Mouse (Mus musculus): ENCODE measurements around the gene Ptov1. TPM values are rescaled to one million over a fixed set of nuclear protein-coding genes. Genes with fewer than 3 reads are reported as not detected.

Ptov1 gene
- 6.9 and 8.1 TPM in 2 replicates for total RNA-seq (2015; ENCODE audit: low replicate concordance)
- total RNA-seq (2017; ENCODE audit: low replicate concordance), result 8.8 and 12.1 TPM in 2 replicates

DNA sequence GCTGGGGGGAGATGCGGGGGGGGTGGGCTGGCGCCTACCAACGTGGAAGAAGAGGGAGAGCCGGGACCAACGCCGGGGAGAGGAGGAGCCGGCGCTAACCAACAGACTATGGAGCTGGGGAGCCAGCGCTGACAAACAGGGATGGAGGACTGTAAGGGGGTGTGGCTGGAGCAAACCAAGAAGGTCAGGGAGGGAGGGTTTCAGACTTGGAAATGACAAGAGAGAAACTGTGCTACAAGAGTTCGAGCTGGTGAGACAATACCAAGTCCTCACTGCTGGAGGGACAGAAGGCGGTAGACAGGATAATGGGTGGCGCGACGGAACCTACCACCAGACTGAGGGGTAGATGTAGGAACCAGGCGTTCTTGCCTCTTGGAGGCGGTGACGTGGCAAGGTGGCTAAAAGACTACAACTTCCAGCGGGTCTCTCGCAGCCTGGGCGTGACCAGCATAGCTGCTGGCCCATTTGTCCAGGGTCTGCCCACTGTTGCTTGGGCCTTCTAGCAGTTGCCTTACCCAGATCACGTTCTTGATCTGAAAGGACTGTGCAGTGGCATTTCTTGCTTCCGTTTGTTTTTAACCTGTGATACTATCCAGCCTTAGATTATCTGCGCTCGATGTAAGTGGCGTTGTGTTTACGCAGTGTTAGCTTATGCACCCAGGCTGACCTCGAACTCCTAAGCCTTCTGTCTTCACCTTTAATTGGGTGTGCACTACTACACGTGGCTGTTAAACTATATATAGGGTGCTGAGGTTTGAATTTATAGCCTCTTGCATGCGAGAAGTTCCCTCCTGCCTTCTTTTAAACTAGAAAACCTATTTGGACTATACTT is at the start of gene Ptov1:
Ptov1 (minus strand) TSS at position 92 of the 832 bp plus-strand sequence.
- ATAC-seq (replicated peaks; ENCODE audit: low FRiP score, poor library complexity, severe bottlenecking), result peak; percentile 79

DNA sequence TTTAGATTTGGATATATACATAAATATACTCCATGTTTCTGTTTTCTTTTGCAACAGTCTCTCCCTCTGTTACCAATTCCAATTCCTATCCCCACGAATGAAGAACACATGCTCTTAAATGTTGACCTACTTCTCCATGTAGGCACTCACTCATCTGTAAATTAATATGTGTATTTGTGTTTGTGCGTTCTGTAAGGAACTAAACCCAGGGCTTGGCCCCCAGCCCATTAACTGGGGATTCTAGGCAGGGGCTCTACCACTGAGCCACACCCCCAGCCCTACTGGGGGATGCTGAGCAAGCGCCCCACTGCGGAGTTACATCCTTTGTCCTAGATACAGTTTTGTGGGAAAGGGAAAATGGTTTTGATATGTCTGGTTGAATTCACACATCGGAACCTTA is 49.5 kb upstream of the Ptov1 start:
- no peak for ATAC-seq (replicated peaks; ENCODE audit: low FRiP score, poor library complexity, severe bottlenecking)

DNA sequence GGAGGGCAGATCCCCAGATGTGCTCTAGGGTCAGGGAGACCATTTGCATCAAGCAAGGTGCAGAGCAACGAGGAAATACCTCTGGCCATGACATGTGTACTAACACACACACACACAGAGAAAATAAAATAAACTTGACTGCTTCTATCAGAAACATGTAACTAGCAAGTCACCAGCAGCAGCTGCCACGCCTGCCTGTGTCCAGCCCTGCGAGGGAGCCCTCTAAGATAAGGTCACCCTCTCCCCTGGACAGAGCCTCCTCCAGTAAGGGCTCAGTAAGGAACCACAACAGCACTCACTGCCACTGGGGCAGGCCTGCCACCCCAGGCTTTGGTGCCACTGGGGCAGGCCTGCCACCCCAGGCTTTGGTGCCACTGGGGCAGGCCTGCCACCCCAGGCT is 48.6 kb upstream of the Ptov1 start:
- peak; percentile 85 for ATAC-seq (replicated peaks; ENCODE audit: low FRiP score, poor library complexity, severe bottlenecking)

DNA sequence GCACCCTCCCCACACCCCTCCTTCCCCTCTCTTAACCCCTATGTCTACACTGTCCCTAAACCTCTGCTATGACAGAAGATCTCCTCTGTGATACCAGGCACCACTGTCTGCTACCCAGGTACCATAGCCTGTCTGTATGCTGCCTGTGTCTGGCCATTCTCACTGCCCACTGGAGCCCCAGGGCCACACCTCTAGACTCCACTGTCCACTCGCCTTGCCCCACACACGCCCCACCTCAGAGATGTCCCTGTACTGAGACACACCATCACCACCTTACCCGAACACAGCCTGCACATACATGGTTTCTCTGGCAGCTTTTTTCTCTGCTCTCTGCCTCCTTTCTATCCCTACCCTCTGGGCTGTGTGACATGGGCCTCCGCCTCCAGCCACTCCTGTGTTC is 47.3 kb upstream of the Ptov1 start:
- no peak for ATAC-seq (replicated peaks; ENCODE audit: low FRiP score, poor library complexity, severe bottlenecking)

DNA sequence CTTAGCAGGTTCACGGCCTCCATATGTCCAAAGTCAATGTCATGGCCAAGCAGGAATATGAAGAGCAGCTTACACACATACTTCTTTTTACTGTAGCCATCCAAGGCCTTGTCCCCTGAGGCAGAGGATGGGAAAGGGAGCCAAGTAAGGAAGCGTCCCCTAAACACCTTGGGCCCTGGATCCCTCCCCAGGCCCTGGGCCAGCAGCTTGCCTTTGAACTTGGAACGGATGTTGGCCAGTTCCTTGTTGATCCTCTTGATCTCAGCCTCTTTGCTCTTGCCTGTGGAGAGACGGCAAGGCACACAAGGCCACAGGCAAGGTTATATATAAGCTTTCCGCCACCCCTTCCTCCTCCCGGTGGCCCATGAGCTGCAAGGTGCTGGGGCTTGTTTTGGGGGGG is 46.6 kb upstream of the Ptov1 start:
- ATAC-seq (replicated peaks; ENCODE audit: low FRiP score, poor library complexity, severe bottlenecking), result no peak

DNA sequence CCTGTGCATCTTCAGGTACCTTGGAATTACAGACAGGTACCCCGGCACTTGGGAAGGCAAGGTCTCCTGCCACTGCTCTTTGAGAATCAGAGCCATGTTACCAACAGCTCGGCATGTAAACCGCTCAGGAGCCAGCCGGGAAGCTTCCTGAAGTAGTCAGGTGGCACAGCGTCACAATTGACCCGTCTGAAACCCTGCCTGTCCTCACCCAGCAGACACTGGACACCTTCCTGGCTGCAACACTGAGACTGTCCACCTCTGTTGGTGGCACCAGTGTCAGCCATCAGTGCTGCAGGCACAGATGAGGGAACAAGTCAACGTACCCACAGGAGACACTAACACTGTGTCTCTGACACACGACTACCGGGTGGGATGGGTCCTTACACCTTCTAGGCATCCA is 45.7 kb upstream of the Ptov1 start:
- no peak for ATAC-seq (replicated peaks; ENCODE audit: low FRiP score, poor library complexity, severe bottlenecking)

DNA sequence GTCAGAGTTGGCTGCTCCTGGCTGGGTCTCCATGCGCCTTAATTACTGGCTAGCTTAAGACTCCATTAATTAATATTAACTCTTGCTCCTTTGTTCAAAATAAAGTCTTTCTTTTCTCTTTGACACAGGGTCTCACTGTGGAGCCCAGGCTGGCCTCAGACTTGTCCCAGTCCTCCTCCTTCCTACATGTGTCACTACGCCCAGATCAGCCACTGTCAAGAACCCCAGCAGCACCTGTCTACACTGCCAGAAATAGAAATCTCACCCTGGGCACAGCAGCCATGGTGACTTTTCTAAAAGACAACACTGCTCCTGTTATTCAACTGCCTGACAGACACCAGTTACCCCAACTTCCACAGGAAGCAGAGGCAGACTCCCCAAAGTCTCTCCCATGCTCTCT is 44.8 kb upstream of the Ptov1 start:
- no peak for ATAC-seq (replicated peaks; ENCODE audit: low FRiP score, poor library complexity, severe bottlenecking)

DNA sequence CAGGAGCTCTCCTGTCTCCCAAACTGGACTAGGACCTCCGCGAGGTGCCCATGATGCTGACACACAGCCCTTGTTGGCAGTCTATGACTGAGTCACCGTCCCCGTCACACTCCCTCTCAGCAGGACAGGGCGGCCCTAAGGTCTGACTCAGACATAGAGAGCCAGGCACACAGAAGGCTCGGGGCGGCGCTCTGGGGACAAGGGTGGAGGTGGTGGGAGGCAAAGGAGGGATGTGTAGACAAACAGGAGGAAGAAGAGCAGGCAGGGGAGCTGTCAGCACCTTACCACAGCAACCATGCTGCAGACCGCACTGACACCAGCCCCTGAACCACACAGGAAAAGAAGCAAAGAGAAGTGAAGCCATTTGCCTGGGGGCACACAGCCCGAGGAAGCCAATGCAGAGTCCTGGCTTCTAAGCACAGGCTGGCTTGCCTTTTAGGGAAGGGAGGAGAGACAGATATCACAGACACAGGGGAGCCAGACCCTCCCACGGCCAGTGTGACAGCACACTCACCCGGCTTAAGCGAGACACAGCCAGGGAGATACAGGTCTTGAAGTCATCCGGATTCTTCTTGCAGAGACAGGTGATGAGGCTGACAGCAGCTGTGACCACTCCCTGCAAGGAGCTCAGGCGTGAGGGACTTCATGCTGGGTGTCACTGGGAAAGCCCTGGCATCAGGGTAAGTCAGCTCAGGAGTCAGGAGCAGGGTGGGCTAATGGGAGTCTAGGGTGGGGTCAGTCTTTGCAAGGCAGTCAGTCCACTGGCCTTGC is 39.3 kb upstream of the Ptov1 start:
- no peak for ATAC-seq (replicated peaks; ENCODE audit: low FRiP score, poor library complexity, severe bottlenecking)

DNA sequence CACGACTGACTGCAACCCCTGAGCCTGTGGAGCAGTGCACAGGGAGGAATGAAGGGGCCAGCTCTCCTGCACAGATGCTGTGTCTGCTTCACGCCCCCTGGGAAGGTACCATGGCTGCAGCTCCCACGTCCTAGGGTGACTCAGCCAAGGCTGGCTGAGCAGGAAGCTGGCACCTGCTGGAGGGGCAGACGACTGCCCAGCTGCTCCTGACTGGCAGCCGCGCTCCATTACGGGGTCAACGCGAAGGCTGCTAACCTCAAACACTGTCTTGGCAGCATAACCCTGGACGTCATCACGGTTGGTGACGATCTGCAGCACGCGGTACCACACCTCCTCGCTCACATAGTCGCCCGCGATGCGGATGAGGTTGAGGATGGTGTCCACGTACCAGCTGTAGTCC is 35.8 kb upstream of the Ptov1 start:
- ATAC-seq (replicated peaks; ENCODE audit: low FRiP score, poor library complexity, severe bottlenecking), result no peak

DNA sequence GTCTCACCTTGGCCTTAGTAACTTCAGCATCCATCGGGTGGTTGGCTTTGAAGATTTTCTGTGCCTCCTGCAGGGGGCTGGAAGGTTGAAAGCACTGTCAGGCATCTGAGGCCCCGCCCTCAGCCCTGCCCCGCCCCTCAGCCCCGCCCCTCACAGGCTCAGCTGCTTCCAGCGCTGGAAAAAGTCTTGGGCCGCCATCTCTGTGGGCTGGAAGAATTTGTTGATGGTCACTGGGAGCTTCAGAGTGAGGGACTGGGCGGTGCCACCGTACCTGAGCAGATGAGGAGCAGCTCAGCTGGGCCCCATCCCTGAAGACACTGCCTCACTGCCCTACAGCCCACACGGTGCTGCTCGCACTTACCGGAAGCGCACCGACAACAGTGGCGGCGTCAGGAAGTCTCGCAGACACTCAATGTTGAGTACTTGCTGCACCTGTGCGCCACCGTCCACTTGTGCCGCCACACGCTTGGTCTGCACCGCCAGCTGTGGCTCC is 31.7 kb upstream of the Ptov1 start:
- peak; percentile 65 for ATAC-seq (replicated peaks; ENCODE audit: low FRiP score, poor library complexity, severe bottlenecking)

DNA sequence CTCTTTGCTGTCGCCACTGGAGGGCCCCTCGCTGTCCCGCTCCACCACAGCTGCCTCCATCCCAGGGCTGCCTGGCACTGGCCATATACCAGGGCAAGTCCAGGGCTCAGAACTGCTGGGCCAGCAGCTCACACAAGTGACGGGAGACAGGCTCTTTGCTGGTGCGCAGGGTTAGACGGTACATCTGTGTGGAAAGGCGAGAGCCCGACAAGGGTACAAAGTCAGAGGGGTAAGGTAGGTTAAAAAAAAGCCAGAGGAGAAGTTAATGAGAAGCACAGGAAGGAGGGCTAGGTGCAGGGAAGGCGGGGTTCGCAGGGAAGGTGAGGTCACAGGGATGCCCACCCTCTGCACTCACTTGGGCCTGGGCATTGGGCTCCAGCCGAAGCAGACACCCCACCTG is 31.0 kb upstream of the Ptov1 start:
- ATAC-seq (replicated peaks; ENCODE audit: low FRiP score, poor library complexity, severe bottlenecking), result no peak

DNA sequence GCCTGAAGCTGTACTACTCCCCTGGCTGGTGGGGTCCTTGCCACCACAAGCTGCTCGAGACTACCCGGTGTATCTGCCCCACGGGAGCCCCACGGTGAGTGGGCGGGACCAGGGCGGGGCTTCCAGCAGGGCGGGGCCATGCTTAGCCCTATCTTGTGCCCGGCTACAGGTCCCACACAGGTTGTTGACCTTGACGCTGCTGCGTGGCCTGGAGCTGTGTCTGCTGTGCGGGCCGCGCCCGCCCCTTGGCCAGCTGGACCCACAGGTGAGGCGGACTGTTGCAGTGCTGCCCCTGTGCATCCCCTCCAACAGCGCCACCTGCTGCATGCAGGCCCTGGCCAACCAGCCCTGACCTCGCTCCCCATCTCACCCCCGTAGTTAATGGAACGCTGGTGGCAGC is 29.0 kb upstream of the Ptov1 start:
- ATAC-seq (replicated peaks; ENCODE audit: low FRiP score, poor library complexity, severe bottlenecking), result no peak

DNA sequence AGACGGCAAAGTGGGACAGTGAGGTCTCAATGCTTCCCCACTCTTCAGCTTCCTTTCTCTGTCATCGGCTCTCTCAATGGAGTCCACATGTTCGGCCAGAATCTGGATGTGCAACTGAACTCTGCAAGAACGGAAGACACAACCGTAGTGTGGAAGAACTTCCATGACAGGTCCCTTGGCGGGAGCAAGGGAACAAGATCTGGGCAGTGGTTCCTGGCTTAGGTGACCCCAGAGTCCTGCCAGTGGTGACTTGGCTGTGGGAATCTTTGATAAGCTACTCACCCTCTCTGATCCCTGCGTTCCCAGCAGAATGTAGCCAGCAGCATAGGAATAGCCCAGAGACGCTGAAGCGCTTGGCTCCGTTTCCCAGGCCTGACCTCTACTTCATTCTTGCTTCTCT is 26.9 kb upstream of the Ptov1 start:
- ATAC-seq (replicated peaks; ENCODE audit: low FRiP score, poor library complexity, severe bottlenecking), result no peak

DNA sequence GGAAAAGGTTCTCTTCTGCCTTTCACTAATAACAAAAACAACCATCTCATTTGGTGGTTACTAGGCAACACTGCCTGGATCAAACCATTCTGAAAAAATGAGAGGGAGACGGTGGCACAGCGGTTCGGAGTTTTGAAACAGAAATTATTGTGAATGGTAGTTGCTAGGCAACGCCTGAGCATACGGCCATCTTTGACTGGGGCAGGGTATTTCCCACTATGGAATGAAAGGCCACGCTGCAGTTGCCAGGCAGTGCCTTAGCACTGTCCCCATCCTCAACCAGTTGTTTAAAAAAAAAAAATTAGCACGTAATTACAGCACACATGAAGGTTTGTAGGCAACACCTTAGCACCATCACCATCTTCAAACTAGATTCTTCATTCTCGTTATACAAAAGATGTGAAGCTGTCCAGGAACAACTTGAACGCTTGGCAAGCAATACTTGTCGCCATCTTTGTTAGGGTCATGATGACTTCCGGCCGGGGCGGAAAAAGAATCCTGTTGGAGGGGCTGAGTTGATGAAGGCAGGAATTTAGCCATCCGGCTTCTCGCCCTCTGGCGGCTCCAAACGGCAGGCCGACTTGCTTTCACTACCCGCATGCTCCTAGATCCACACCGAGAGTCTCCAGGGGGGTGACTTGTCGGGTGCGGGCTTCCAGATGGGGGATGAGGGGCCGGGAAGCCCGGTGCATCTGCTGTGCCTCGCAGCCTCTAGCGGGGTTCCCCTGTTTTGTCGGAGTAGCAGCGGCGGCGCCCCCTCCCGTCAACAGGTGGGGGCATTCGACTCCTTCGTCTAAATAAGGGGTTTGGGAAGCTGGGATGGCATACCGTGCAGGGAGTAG is 26.2 kb upstream of the Ptov1 start, which contains the start of gene Fuz:
Fuz (plus strand) TSS at position 487 of the 842 bp plus-strand sequence.
- ATAC-seq (replicated peaks; ENCODE audit: low FRiP score, poor library complexity, severe bottlenecking), result peak; percentile 60

DNA sequence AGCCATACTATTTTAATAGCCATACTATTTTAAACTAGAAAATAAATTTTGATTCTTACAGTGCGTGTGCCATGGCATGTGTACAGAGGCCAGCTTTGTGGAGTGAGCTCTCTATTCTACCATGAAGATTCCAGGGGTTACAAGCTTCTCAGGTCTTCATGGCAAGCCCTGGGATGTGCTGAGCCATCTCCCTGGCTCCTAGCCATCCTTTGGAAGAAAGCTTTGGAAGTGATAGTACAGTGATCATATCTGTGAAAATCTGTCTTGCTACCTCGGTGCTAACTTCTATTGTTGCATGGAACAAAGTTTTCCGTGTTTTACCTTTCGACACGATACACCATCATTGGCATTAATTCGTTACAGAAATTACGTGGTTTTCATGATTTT is 25.6 kb upstream of the Ptov1 start:
- no peak for ATAC-seq (replicated peaks; ENCODE audit: low FRiP score, poor library complexity, severe bottlenecking)

DNA sequence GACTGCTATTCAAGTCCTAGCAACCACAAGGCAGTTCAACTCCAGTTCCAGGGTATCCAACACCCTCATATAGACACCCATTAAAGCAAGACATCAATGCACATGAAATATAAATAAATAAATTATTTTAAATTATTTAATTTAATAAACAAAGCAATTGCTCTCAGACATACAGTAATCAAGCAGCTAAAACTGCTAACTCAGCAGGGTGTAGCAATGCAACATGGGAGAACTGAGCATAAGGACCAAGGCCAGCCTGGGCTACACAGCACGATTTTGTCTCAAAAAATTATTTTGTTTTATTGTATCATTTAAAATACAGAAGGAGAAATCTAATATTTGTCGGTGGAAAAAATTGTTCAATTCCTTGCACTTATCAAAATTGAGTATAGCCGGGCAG is 24.6 kb upstream of the Ptov1 start:
- ATAC-seq (replicated peaks; ENCODE audit: low FRiP score, poor library complexity, severe bottlenecking), result no peak

DNA sequence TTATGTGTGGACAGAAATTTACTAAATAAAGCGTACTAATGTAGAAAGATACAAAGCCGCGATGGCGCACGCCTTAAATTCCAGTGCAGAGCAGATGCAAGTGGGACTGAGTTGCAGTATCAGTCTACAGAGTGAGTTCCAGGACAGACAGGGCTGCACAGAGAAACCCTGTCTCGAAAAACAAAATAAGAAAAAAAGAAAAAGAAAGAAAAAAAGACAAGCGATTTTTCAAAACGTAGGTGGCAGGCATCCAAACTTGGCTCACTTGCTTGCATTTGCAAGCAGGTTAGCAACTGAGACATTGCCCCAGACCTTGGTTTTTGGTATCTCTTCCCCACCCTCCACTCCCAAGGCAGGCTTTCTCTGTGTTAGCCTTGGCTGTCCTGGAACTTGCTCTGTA is 23.6 kb upstream of the Ptov1 start:
- ATAC-seq (replicated peaks; ENCODE audit: low FRiP score, poor library complexity, severe bottlenecking), result no peak

DNA sequence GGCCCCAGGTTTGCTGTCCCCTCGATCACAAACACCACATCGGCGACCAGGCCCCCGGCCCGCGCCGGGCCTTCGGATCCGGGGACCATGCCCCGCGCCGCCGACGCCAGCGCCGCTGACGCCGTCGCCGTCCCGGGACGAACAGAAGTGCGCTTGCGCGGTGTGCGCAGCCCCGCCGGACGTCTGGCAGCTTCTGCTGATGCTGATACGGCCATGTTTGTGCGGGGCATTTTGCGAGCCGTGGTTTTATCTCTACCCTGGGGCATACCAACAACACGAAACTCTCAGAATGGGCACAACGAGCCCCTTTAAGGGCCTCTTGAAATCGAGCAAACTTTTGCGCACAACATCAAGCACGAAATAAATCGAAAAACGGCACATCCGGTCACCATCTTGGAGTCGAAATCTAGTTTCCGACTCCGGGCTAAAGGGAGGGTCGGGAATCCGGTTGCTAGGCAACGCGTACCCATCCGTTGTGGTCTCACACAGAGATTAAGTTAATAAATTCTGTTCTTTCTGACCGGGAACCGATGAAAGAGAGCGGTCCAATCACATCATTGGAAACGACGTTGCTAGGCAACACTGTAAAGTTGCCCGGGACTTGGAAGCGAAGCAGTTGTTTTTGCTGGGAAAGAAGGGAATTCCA is 22.8 kb upstream of the Ptov1 start, which contains the start of gene Med25:
Med25 (minus strand) TSS at position 437 of the 646 bp plus-strand sequence.
- ATAC-seq (replicated peaks; ENCODE audit: low FRiP score, poor library complexity, severe bottlenecking), result peak; percentile 85

DNA sequence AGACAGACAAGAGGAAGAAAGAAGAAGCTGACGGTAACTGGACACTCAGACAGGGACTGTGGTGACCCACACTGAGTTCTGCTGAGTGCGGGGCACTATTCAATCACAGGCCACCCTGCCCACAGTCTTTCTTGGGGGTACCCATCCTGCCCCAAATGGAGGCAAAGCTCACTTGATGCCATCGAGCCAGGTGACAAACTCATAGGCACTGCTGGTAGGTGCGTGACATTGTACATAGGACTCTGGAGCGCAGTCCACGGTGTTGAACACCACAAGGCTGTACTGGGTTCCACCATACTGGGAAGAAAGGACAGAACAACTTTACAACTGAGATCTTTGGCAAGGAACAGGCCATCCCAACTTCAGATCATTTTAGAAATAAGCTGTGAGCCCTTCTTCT is 22.0 kb upstream of the Ptov1 start:
- ATAC-seq (replicated peaks; ENCODE audit: low FRiP score, poor library complexity, severe bottlenecking), result 0 out of 2 replicates have a peak, but pooled peaks have one; percentile 32

All from erythroblast, adult 5-6 weeks (primary cell).